Mouse (Mus musculus) gastrocnemius, postnatal 10 days (tissue): Measurements from ENCODE around the gene Vmn1r81. TPM values are rescaled to one million over a fixed set of nuclear protein-coding genes. Genes with fewer than 3 reads are reported as not detected.

ENCODE experiments used
- DNase-seq: peaks from one replicate; pipeline ENCODE4 v3.0.0; 2021; ENCODE audit warnings: mixed read lengths
- long read RNA-seq, 2 experiments: library from polyadenylated mRNA; stranded (forward); transcript quantifications; one replicate each; pipeline ENCODE4 v2.0.0; 2021
- total RNA-seq, 2 experiments: library from RNA; stranded (reverse); gene quantifications; 2 replicates each; pipeline ENCODE4 v1.2.3; 2021

Gene Vmn1r81
- total RNA-seq, result not detected
- long read RNA-seq, experiment 1, result 0 reads
- long read RNA-seq, experiment 2, result 0 reads

- DNase-seq, result no peak
Observed at GRCm38 (mm10) chr7:12268169-12268568, at the start of gene Vmn1r81. Gene Vmn1r81, minus strand, starts transcription at chr7:12268269.

- no peak for DNase-seq
Observed at GRCm38 (mm10) chr7:12300130-12300529, 32.1 kb upstream of the Vmn1r81 start, which contains the start of gene Vmn1r82. Gene Vmn1r82, plus strand, starts transcription at chr7:12300430.

DNA sequence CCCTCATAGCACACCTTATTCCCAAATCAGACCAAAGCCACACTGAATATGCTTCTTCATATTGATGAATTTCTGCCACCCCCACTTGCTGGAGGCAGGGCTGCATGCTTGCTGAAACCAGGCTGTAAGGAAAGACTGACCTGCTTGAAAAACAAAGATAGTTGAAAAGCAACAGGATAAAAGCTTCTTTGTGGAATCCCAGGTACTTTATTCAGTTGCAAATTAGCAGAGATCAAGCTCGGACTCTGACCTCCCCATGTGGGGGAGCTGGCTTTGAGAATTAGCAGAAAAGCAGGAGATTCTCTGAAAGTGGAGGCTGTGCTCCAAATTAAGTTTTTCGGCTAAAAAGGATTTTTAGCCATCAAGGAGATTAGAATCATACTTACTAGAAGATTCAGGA lies 63.9 kb downstream of the Vmn1r81 start:
- no peak for DNase-seq

Other genes with a start within 250 kb of the Vmn1r81 start
- gene Vmn1r77, start 231.5 kb downstream of the Vmn1r81 start, total RNA-seq, result not detected
- gene Vmn1r78, start 118.0 kb downstream of the Vmn1r81 start, total RNA-seq, result not detected
- gene Vmn1r79, start 97.0 kb downstream of the Vmn1r81 start, total RNA-seq, result not detected
- not detected for gene Vmn1r80, start 79.0 kb downstream of the Vmn1r81 start, total RNA-seq
- gene Vmn1r82, start 32.2 kb upstream of the Vmn1r81 start, total RNA-seq, result not detected
- not detected for gene Vmn1r83, start 61.2 kb upstream of the Vmn1r81 start, total RNA-seq
- gene Vmn1r84, start 101.0 kb upstream of the Vmn1r81 start, total RNA-seq, result not detected
- gene Zfp551, start 154.5 kb upstream of the Vmn1r81 start, total RNA-seq, result 1 to 10 TPM; 2.3 to 2.5 TPM
- gene Zfp606, start 210.0 kb upstream of the Vmn1r81 start, total RNA-seq, result 10 to 100 TPM in 1 of 2 experiments, 1 to 10 TPM in 1; 7.1 to 10.2 TPM
- gene 2900092C05Rik, start 244.2 kb upstream of the Vmn1r81 start, total RNA-seq, result not detected